Mouse (Mus musculus) limb, embryonic 15.5 days (tissue): ENCODE measurements at regions not wholly inside any gene's neighbourhood (a gene's known extent, or its start where the extent isn't known, plus 50 kb on each side); places are given as distances from the start of the nearest gene placed in this dataset.

Source experiments
- ATAC-seq: fragments of 200-750 bp; cut with Nextera tagmentation; 2 replicates; pipeline ENCODE4 v1.8.0; 2017; ENCODE audit warnings: low read depth, moderate TSS enrichment; ENCODE audit not compliant: insufficient number of reproducible peaks, low FRiP score, low TSS enrichment
- H3K27ac ChIP-seq: fragments of 300-500 bp; sonication (generic); 2 replicates; pipeline ENCODE4 v1.5.1; 2015; ENCODE audit warnings: moderate library complexity, mild to moderate bottlenecking, inconsistent platforms
- H3K27me3 ChIP-seq: fragments of 300-500 bp; sonication (generic); 2 replicates; pipeline ENCODE4 v1.6.1; 2015; ENCODE audit warnings: inconsistent platforms
- H3K36me3 ChIP-seq: fragments of 300-500 bp; sonication (generic); 2 replicates; pipeline ENCODE4 v1.6.1; 2015; ENCODE audit warnings: inconsistent platforms
- H3K4me1 ChIP-seq: fragments of 300-500 bp; sonication (generic); 2 replicates; pipeline ENCODE4 v1.6.1; 2015; ENCODE audit warnings: inconsistent platforms
- H3K4me2 ChIP-seq: fragments of 300-500 bp; sonication (generic); 2 replicates; pipeline ENCODE4 v1.6.1; 2015; ENCODE audit warnings: mild to moderate bottlenecking, inconsistent platforms
- H3K4me3 ChIP-seq: fragments of 300-500 bp; sonication (generic); 2 replicates; pipeline ENCODE4 v1.5.1; 2015; ENCODE audit warnings: mild to moderate bottlenecking, inconsistent platforms
- H3K9ac ChIP-seq: fragments of 300-500 bp; sonication (generic); 2 replicates; pipeline ENCODE4 v1.6.1; 2015; ENCODE audit warnings: inconsistent platforms
- H3K9me3 ChIP-seq: fragments of 300-500 bp; sonication (generic); 2 replicates; pipeline ENCODE4 v1.6.1; 2016; ENCODE audit warnings: inconsistent platforms
- WGBS: fragments of 180-500 bp; shearing (Covaris S2); methylation state at CpG from one replicate; pipeline ENCODE4 v1.1.7; 2015; 5-methylcytosine and 5-hydroxymethylcytosine counted together

DNA sequence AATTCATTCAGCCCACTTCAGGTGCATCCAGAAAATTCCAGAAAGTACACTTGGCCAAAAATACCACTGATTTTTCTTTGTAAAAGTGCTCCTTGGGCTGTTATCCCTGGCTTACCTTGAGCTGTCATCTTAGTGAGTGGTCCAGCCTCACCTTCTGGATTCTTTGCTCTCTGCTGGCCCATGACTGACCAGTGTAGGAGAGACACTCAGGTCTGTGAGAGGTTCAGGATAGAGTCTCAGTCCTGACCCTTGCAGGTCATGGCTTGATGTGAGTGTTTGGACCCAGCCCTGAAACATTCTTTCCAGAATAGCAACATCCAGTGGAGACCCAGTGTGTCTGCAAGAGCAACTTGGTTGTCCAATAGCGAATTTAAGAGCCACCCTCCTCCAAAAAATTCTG lies 182.0 kb downstream of the Irx2 start:
- H3K4me3 ChIP-seq = no peak overlapping the region
- no peak overlapping the region for H3K9ac ChIP-seq
- no peak overlapping the region for H3K4me2 ChIP-seq
- H3K36me3 ChIP-seq = no peaks in the 10 kb centered on the region
- no peaks in the 10 kb centered on the region for H3K4me1 ChIP-seq
- ATAC-seq = no peak
- H3K27me3 ChIP-seq = peaks cover 23% of the 10 kb centered on the region
- WGBS = 82% methylated on average over 1 of the region's 1 CpGs
- H3K9me3 ChIP-seq = no peaks in the 10 kb centered on the region
- H3K27ac ChIP-seq = no peak overlapping the region

DNA sequence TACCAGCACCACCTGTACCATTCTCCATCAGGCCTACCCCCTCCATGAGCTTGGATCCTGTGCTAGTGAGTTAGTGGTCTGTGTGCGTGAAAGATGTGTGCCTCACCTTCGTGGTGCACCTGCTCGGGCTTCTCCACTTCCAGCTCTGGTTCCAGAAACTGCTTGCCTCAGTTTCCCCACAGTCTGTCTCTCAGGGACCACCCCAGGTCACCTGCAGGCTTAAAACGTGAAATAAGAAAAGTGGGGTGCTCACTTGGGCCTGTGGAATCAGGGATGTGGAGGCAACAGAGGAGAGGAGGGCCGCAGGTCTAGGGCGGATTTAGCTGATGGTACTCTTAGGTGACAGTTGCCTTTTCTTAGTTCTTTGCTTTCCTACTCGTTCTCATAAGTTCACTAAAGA lies 186.0 kb downstream of the Irx2 start:
- no peak overlapping the region for H3K9ac ChIP-seq
- no peak overlapping the region for H3K27ac ChIP-seq
- ATAC-seq = no peak
- peaks cover 3% of the 10 kb centered on the region; the same call in 1 of the 2 replicates for H3K4me1 ChIP-seq
- H3K4me3 ChIP-seq = no peak overlapping the region
- 64% methylated on average over 7 of the region's 7 CpGs for WGBS
- H3K4me2 ChIP-seq = no peak overlapping the region
- no peaks in the 10 kb centered on the region for H3K9me3 ChIP-seq
- no peaks in the 10 kb centered on the region for H3K36me3 ChIP-seq
- H3K27me3 ChIP-seq = peaks cover 49% of the 10 kb centered on the region

DNA sequence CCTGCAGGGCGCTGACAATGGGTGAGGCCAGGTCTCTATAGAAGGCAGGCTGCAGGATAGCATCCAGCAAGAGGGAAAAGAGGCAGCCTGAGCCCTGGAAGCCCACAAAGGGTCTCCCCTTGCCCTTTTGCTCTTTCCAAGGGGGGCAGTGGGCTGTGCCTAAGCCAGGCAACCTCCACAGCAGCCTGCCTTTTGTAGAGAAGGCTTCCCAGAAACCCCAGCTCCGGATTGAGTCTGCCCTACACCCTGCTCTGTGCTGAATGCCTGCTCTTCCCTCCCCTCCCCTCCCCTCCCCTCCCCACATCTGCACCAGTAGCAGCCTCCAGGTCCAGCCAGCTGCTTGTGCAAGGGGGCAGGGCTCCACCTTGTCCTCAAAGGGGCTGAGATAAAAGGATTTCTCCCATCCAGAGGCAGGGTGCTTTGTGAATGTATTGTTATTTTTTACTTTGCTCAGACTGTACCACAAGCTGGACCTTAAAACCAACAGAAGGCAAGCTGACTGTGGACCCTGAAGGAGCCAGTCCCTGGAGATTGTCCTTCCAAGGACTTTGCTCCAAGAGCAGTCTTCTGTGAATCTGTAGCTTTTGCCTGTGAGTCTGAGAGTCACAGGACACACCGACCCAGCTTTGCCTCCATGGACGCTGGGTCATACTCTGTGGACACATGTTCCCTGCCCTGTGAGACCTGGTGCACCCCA lies 186.8 kb downstream of the Irx2 start:
- WGBS = 19% methylated on average over 4 of the region's 4 CpGs
- no peak for ATAC-seq

DNA sequence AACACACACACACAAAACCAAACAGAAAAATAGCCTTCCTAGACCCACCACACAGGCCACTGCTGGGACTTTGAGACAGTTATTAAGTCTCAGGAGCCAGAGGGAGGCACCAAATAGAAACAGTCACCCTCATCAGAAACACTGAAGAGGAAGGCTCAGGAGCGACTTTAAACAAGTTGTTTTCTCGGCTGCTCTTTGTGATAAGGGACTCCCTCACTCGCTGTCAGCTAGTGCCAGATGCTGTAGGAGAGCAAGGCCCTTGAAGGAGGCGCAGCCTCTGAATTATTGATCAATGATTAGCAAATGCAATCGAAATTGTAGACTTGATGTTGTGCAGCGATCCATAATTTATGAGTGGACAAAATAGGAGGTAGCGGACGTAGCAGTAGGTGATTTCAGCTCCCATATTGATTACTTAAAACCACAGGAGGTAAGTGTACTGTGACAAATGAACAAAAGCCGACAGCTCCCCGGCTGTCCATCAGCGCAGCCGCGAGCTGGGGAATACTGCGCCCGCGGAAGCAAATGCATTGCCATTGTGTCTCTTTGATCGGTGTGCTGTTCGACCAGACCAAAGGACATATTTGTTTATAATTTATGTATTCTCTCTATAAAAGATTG lies 187.4 kb downstream of the Irx2 start:
- no peak for ATAC-seq
- H3K9me3 ChIP-seq = no peaks in the 10 kb centered on the region
- no peak overlapping the region for H3K9ac ChIP-seq
- no peak overlapping the region for H3K4me2 ChIP-seq
- H3K27me3 ChIP-seq = peaks cover 49% of the 10 kb centered on the region
- WGBS = 14% methylated on average over 18 of the region's 18 CpGs
- no peak overlapping the region for H3K27ac ChIP-seq
- H3K36me3 ChIP-seq = no peaks in the 10 kb centered on the region
- peaks cover 3% of the 10 kb centered on the region; the same call in 1 of the 2 replicates for H3K4me1 ChIP-seq
- no peak overlapping the region for H3K4me3 ChIP-seq

More for the DNA sequence above, 186.8 kb downstream of the Irx2 start:
- Histone ChIP-seq H3K4me3 (no peak overlapping the region), H3K4me1 (peaks cover 3% of the 10 kb centered on the region; the same call in 1 of the 2 replicates), H3K27ac (no peak overlapping the region), H3K36me3 (no peaks in the 10 kb centered on the region), H3K9ac (no peak overlapping the region), H3K9me3 (no peaks in the 10 kb centered on the region), H3K27me3 (peaks cover 49% of the 10 kb centered on the region), H3K4me2 (no peak overlapping the region)

DNA sequence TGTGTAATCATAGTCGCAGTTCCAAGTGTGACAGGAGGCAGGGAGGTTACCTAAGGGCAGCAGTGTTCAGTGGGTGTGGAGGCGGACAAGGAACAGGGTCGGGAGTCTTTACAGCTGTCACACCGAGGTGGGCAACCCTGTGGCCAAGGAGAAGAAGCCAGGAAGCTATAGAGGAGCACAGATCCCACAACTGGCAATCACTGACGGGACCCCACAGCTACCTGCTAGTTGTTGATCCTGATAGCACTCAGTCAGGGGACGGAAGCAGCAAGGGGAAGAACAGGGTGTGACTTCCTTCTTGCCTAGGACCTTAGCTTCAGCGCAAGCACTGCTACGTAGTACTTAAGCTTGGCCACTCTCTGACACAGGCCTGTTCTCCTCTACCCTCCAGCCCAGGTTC lies 188.2 kb downstream of the Irx2 start:
- no peaks in the 10 kb centered on the region for H3K9me3 ChIP-seq
- no peak overlapping the region for H3K27ac ChIP-seq
- peaks cover 49% of the 10 kb centered on the region for H3K27me3 ChIP-seq
- 24% methylated on average over 8 of the region's 8 CpGs for WGBS
- no peak overlapping the region for H3K4me3 ChIP-seq
- no peak overlapping the region for H3K9ac ChIP-seq
- peaks cover 3% of the 10 kb centered on the region; the same call in 1 of the 2 replicates for H3K4me1 ChIP-seq
- H3K4me2 ChIP-seq = no peak overlapping the region
- H3K36me3 ChIP-seq = no peaks in the 10 kb centered on the region
- ATAC-seq = no peak

DNA sequence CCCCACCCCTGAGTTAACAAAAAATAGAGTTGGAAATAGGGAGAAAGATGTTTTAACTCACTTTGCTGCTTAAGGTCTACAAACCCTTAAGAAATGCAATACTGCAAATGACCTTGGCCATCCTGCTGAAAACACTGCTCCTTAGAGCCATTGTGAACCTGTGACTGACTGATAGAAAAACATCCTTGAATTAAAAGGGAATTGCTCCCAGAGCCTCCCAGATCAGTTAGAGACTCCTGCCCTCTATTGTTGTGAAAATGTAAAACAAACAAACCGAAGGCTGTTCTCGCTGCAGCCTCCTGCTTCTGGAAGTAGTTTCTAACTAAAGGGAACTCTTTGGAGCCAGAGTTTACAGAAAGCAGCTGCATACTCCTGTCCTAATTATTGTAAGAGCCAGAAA lies 188.9 kb downstream of the Irx2 start:
- no peak for ATAC-seq
- Histone ChIP-seq H3K9me3 (no peaks in the 10 kb centered on the region), H3K36me3 (no peaks in the 10 kb centered on the region), H3K27me3 (peaks cover 49% of the 10 kb centered on the region), H3K27ac (no peak overlapping the region), H3K4me1 (peaks cover 3% of the 10 kb centered on the region; the same call in 1 of the 2 replicates), H3K9ac (no peak overlapping the region), H3K4me2 (no peak overlapping the region), H3K4me3 (no peak overlapping the region)
- WGBS = 29% methylated on average over 2 of the region's 2 CpGs

DNA sequence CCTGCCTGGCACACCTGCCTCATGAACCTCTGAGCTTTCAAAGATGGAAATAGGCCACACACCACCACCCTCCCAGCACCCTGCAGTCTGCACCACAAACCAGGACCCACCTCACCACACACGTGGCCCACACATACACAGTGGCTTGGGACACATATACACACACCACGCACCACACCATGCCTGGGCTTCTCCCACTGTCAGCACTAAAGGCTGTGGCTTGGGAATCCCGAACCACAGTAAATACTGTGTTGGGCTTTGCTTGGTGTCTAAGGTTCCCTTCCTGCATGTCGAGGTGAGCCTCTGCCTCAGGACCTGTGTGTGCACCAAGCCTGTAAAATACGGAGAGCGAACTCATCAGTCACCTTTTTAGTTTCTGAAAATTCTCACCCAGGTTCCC lies 189.3 kb downstream of the Irx2 start:
- Histone ChIP-seq H3K4me1 (peaks cover 3% of the 10 kb centered on the region; the same call in 1 of the 2 replicates), H3K4me2 (no peak overlapping the region), H3K36me3 (no peaks in the 10 kb centered on the region), H3K4me3 (no peak overlapping the region), H3K27ac (no peak overlapping the region), H3K27me3 (peaks cover 49% of the 10 kb centered on the region), H3K9ac (no peak overlapping the region), H3K9me3 (no peaks in the 10 kb centered on the region)
- WGBS = 16% methylated on average over 6 of the region's 6 CpGs
- no peak for ATAC-seq

DNA sequence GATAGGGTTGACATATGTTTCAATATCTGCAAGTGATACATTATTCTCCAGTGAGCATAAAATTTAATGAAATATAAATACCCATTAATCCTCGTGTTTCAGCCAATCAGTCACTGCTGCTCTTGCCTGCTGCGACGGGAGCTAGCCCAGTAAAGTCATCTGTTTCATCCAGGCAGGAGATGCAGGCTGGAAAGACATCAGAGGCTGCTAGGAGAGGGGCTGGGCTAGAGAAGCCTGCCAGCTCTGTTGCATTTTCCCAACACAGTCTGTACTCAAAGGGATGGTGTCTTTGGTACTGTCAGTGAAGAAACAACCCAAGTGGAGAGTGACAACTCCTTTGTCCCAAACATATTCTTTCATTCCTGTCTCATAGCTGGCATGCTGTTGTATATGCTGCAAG lies 198.0 kb downstream of the Irx2 start:
- no peak for ATAC-seq
- Histone ChIP-seq H3K4me3 (no peak overlapping the region), H3K9me3 (no peaks in the 10 kb centered on the region), H3K36me3 (no peaks in the 10 kb centered on the region), H3K27ac (no peak overlapping the region), H3K27me3 (0 out of 2 replicates have a peak, but pooled peaks cover 6% of the 10 kb centered on the region), H3K9ac (no peak overlapping the region), H3K4me1 (no peaks in the 10 kb centered on the region), H3K4me2 (no peak overlapping the region)
- WGBS = 28% methylated on average over 3 of the region's 3 CpGs

DNA sequence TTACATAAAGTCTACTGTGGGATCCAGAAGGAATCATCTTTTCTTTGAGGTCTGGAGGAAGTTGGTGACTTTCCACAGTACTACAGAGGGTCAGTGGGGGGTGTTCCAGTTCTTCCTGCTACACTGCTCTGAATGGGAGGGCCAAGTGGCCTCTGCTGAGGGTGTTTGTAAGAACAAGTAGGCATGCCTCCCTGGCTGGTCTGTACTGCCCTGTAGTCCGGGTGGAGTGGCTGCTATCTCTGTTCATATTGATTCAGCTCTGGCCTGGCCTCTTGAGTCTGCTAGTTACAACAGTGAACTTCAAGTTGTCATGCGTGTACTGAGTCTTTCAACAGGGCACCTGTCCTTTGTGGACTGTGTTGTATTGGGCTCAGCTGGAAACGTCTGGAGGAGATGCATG lies 200.7 kb downstream of the Irx2 start:
- ATAC-seq = no peak

DNA sequence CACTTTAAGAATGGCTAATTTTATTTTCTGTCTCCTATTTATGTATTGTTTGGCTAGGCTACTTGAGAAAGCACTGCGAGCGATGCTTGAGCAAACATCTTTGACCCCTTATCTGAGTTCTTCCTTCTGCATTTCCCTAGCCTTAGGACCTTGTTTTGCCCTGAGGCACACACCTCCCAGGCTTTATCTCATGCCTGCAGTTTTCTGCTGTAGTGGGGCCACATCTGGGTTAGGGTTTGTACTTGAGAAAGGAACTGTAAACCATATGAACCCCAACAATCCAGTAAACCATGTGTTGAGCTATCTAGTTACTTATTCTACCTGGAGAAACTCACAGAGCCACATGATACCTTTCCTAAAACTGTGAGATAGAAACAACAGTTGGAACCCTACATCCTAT lies 204.7 kb downstream of the Irx2 start:
- Histone ChIP-seq H3K36me3 (no peaks in the 10 kb centered on the region), H3K27ac (no peak overlapping the region), H3K27me3 (no peaks in the 10 kb centered on the region), H3K4me2 (no peak overlapping the region), H3K9me3 (no peaks in the 10 kb centered on the region), H3K9ac (no peak overlapping the region), H3K4me3 (no peak overlapping the region), H3K4me1 (no peaks in the 10 kb centered on the region)
- no peak for ATAC-seq
- WGBS = 95% methylated on average over 2 of the region's 2 CpGs

More for the DNA sequence above, 200.7 kb downstream of the Irx2 start:
- Histone ChIP-seq H3K27me3 (0 out of 2 replicates have a peak, but pooled peaks cover 6% of the 10 kb centered on the region), H3K4me3 (no peak overlapping the region), H3K27ac (no peak overlapping the region), H3K4me1 (no peaks in the 10 kb centered on the region), H3K9ac (no peak overlapping the region), H3K4me2 (no peak overlapping the region), H3K36me3 (no peaks in the 10 kb centered on the region), H3K9me3 (no peaks in the 10 kb centered on the region)
- 74% methylated on average over 3 of the region's 3 CpGs for WGBS

DNA sequence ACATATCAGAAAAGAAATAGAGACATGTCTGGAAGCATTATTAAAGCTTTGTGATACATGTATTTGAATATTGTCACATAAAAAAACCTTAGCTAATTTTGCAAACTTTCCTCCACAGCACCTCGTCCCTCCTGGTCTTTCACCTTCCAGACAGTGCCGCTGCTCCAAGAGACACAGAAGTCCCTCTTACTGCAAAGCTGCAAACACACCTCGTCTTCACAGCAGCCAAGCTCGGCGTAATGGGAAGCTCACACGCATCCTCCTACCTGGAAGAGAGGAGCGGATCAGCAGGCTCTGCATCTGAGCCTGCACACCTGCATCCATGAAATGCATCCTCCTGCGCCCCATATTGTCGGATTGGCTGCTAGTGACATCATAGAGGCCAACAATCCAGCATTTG lies 208.4 kb downstream of the Irx2 start:
- WGBS = 79% methylated on average over 9 of the region's 9 CpGs
- ATAC-seq = no peak

DNA sequence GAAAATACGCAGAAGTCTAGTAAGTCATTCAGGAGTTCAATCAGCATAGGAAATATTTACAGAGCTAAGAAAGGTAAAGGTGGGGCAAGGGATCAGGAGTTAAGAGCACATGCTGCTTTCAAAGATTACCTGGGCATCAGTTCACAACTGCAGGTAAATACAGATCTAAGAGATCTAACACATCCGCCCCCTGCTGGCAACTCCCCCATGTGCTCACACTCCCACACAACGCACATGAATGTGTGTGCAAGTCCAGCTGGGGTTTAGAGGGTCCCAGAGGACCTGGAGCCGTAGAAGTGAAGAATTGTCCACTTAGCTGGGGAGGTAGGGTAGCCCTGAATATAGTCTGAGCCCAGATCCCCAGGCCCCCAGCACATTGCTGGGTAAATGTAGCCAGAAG lies 219.5 kb downstream of the Irx2 start:
- Histone ChIP-seq H3K9ac (no peak overlapping the region), H3K4me2 (no peak overlapping the region), H3K36me3 (no peaks in the 10 kb centered on the region), H3K27ac (no peak overlapping the region), H3K4me1 (no peaks in the 10 kb centered on the region), H3K27me3 (no peaks in the 10 kb centered on the region), H3K4me3 (no peak overlapping the region), H3K9me3 (no peaks in the 10 kb centered on the region)
- 59% methylated on average over 4 of the region's 4 CpGs for WGBS
- ATAC-seq = no peak

More for the DNA sequence above, 208.4 kb downstream of the Irx2 start:
- Histone ChIP-seq H3K27me3 (no peaks in the 10 kb centered on the region), H3K4me3 (no peak overlapping the region), H3K9ac (no peak overlapping the region), H3K27ac (no peak overlapping the region), H3K4me2 (no peak overlapping the region), H3K36me3 (no peaks in the 10 kb centered on the region), H3K9me3 (no peaks in the 10 kb centered on the region), H3K4me1 (no peaks in the 10 kb centered on the region)
